Mouse (Mus musculus): ENCODE results near the gene Coro7.

GRCm38 (mm10) chr16:4624074-4624473 is 55.5 kb downstream of the Coro7 start:
- TF ChIP-seq CTCF (IDR thresholded peaks at IDR 0.05) (no peak), EP300 (IDR thresholded peaks at IDR 0.05) (no peak)
